Mouse (Mus musculus) heart, embryonic 13.5 days (tissue): Measurements from ENCODE around the gene Itgb7. TPM values are rescaled to one million over a fixed set of nuclear protein-coding genes. Genes with fewer than 3 reads are reported as not detected.

Experiments used
- ATAC-seq: fragments of 200-750 bp; cut with Nextera tagmentation; 2 replicates; pipeline ENCODE4 v1.8.0; 2017; ENCODE audit warnings: moderate TSS enrichment; ENCODE audit not compliant: insufficient number of reproducible peaks, low FRiP score, low TSS enrichment; ENCODE audit errors: extremely low read depth
- H3K27ac ChIP-seq: fragments of 300-500 bp; sonication (generic); replicated peaks from 2 replicates; pipeline ENCODE4 v1.5.1; 2015; ENCODE audit warnings: moderate library complexity, mild to moderate bottlenecking, inconsistent platforms
- H3K27me3 ChIP-seq: fragments of 300-500 bp; sonication (generic); replicated peaks from 2 replicates; pipeline ENCODE4 v1.6.1; 2015; ENCODE audit warnings: mild to moderate bottlenecking, inconsistent platforms
- H3K36me3 ChIP-seq: fragments of 300-500 bp; sonication (generic); 2 replicates; pipeline ENCODE4 v1.6.1; 2015; ENCODE audit warnings: mild to moderate bottlenecking, inconsistent platforms
- H3K4me1 ChIP-seq: fragments of 300-500 bp; sonication (generic); 2 replicates; pipeline ENCODE4 v1.6.1; 2015; ENCODE audit warnings: inconsistent platforms
- H3K4me2 ChIP-seq: fragments of 300-500 bp; sonication (generic); 2 replicates; pipeline ENCODE4 v1.6.1; 2015; ENCODE audit warnings: inconsistent platforms, mild to moderate bottlenecking, moderate library complexity
- H3K4me3 ChIP-seq: fragments of 300-500 bp; sonication (generic); 2 replicates; pipeline ENCODE4 v1.5.1; 2015; ENCODE audit warnings: moderate library complexity, mild to moderate bottlenecking, inconsistent platforms
- H3K9ac ChIP-seq: fragments of 300-500 bp; sonication (generic); 2 replicates; pipeline ENCODE4 v1.6.1; 2015; ENCODE audit warnings: inconsistent platforms, mild to moderate bottlenecking, moderate library complexity
- H3K9me3 ChIP-seq: fragments of 300-500 bp; sonication (generic); 2 replicates; pipeline ENCODE4 v1.6.1; 2016; ENCODE audit warnings: inconsistent platforms
- WGBS: fragments of 180-500 bp; shearing (Covaris S2); methylation state at CpG from one replicate; pipeline ENCODE4 v1.1.7; 2015; ENCODE audit warnings: mixed read lengths; 5-methylcytosine and 5-hydroxymethylcytosine counted together
- polyA plus RNA-seq: library from polyadenylated mRNA; unstranded; fragments of >200 nt; fragmentation: Nextera tagmentation; extraction: Ambion mirVana; gene quantifications from 2 replicates; pipeline ENCODE4 v1.2.1, GENCODE M21; 2015

Itgb7 gene
- polyA plus RNA-seq, 1 experiment from 2014 or later: 0.78 TPM

GRCm38 (mm10) chr15:102169064-102169463 lies 62.7 kb downstream of the Itgb7 start:
- Histone ChIP-seq H3K9ac (no peak overlapping the region), H3K9me3 (peaks cover 3% of the 10 kb centered on the region; the same call in 1 of the 2 replicates), H3K4me3 (no peak overlapping the region), H3K4me2 (no peak overlapping the region), H3K4me1 (peaks cover 22% of the 10 kb centered on the region), H3K27me3 (no peaks in the 10 kb centered on the region), H3K36me3 (peaks cover 9% of the 10 kb centered on the region), H3K27ac (no peak overlapping the region)
- no peak for ATAC-seq
- 63% methylated on average over 2 of the region's 2 CpGs for WGBS

- 33% methylated on average over 6 of the region's 6 CpGs for WGBS
- no peaks in the 10 kb centered on the region for H3K9me3 ChIP-seq
- H3K4me1 ChIP-seq: peaks cover 22% of the 10 kb centered on the region
- no peaks in the 10 kb centered on the region for H3K27me3 ChIP-seq
- no peak overlapping the region for H3K4me2 ChIP-seq
- H3K36me3 ChIP-seq: peaks cover 5% of the 10 kb centered on the region; the same call in 1 of the 2 replicates
- no peak overlapping the region for H3K4me3 ChIP-seq
- H3K27ac ChIP-seq: peak overlapping the region; percentile 69
- ATAC-seq: no peak
- H3K9ac ChIP-seq: peak overlapping the region; percentile 37; the same call in 1 of the 2 replicates
Measured at GRCm38 (mm10) chr15:102167620-102168021, 64.1 kb downstream of the Itgb7 start.

Other genes with a start within 250 kb of the Itgb7 start
- 21.7 and 24.9 TPM in 2 replicates for gene Krt8, start 227.5 kb downstream of the Itgb7 start, polyA plus RNA-seq
- 34.6 and 36.0 TPM in 2 replicates for gene Krt18, start 203.8 kb downstream of the Itgb7 start, polyA plus RNA-seq
- 65.7 and 72.3 TPM in 2 replicates for gene Eif4b, start 158.2 kb downstream of the Itgb7 start, polyA plus RNA-seq
- gene Tns2, start 131.5 kb downstream of the Itgb7 start, polyA plus RNA-seq: 26.3 and 32.5 TPM in 2 replicates
- gene Spryd3, start 95.7 kb downstream of the Itgb7 start, polyA plus RNA-seq: 19.5 and 20.0 TPM in 2 replicates
- gene Igfbp6, start 87.6 kb downstream of the Itgb7 start, polyA plus RNA-seq: 3.5 and 3.7 TPM in 2 replicates
- 0.53 and 1.5 TPM in 2 replicates for gene Soat2, start 81.4 kb downstream of the Itgb7 start, polyA plus RNA-seq
- 30.3 and 31.7 TPM in 2 replicates for gene Zfp740, start 28.7 kb downstream of the Itgb7 start, polyA plus RNA-seq
- gene Csad, start 27.2 kb downstream of the Itgb7 start, polyA plus RNA-seq: 33.4 and 41.6 TPM in 2 replicates
- 9.0 and 9.1 TPM in 2 replicates for gene Rarg, start 25.6 kb upstream of the Itgb7 start, polyA plus RNA-seq
- not detected in 2 replicates for gene Gm9918, start 38.6 kb upstream of the Itgb7 start, polyA plus RNA-seq
- gene Mfsd5, start 47.5 kb upstream of the Itgb7 start, polyA plus RNA-seq: 46.1 and 46.7 TPM in 2 replicates
- 18.9 and 19.3 TPM in 2 replicates for gene Espl1, start 64.3 kb upstream of the Itgb7 start, polyA plus RNA-seq
- 310 and 347 TPM in 2 replicates for gene Pfdn5, start 94.2 kb upstream of the Itgb7 start, polyA plus RNA-seq
- gene Myg1, start 99.8 kb upstream of the Itgb7 start, polyA plus RNA-seq: 60.0 and 65.0 TPM in 2 replicates
- 54.0 and 58.1 TPM in 2 replicates for gene Aaas, start 118.8 kb upstream of the Itgb7 start, polyA plus RNA-seq
- gene Sp7, start 135.2 kb upstream of the Itgb7 start, polyA plus RNA-seq: 0.16 and 0.19 TPM in 2 replicates
- 4.3 and 4.6 TPM in 2 replicates for gene Sp1, start 174.2 kb upstream of the Itgb7 start, polyA plus RNA-seq
- 0.82 and 1.4 TPM in 2 replicates for gene Amhr2, start 213.4 kb upstream of the Itgb7 start, polyA plus RNA-seq
- 93.9 and 102 TPM in 2 replicates for gene Prr13, start 227.1 kb upstream of the Itgb7 start, polyA plus RNA-seq
- gene Pcbp2, start 238.6 kb upstream of the Itgb7 start, polyA plus RNA-seq: 141 and 142 TPM in 2 replicates